ENCODE assay signal across 17 mouse cellular contexts in genomic region chr7:110635929-110636328, GRCm38 (mm10).
DNase-seq lines count a peak whose midpoint lies in the region.
"Had no signal": no experiment of that assay in that cellular context is flagged by ENCODE, and none has a peak within 500 bp of the region (broad histone marks: within the 10 kb centered on the region; RNA-seq: fewer than 3 reads in every experiment).

No protein-coding gene starts in this region.

- DNase-seq in kidney, adult 18-20 months, result peak; percentile 38
- DNase-seq in kidney, postnatal 36 days, result no peak
- DNase-seq in kidney, adult 9 months, result peak; percentile 75
- DNase-seq in kidney, postnatal 25 days, result no peak
- peak; percentile 24 for DNase-seq in kidney, postnatal 10 days
- DNase-seq in kidney, postnatal 4 days, result no peak
- peak; percentile 49 for DNase-seq in A20 (ENCODE audit: low read depth, low spot score)
- DNase-seq: adrenal gland, adult 2 months; adrenal gland, postnatal 10 days; adrenal gland, postnatal 25 days; cerebellum, adult 11 months; cerebellum, adult 18-20 months; cerebellum, adult 8-10 months; cerebellum, adult 9-11 months; cerebellum, postnatal 14 days; cerebellum, postnatal 36 days; embryo, embryonic 11 days had no signal

Comparison
In these comparisons a context has a peak if more than half of its experiments do, and no peak if none do; other contexts are left out.
1. DNase-seq: peak in kidney, adult 18-20 months (single experiment), kidney, adult 9 months (single experiment), kidney, postnatal 10 days (single experiment) and A20 (single experiment); none in kidney, postnatal 36 days (0 of 2), kidney, postnatal 25 days (0 of 2) and kidney, postnatal 4 days (0 of 2).